Mouse (Mus musculus) G1E-ER4 (cell line): ENCODE measurements at regions not wholly inside any gene's neighbourhood (a gene's known extent, or its start where the extent isn't known, plus 50 kb on each side); places are given as distances from the start of the nearest gene placed in this dataset.

Experiments
- GATA1 ChIP-seq: IDR thresholded peaks from one replicate; pipeline ENCODE4 v1.8.0; 2012; ENCODE audit warnings: low read length, inconsistent platforms

DNA sequence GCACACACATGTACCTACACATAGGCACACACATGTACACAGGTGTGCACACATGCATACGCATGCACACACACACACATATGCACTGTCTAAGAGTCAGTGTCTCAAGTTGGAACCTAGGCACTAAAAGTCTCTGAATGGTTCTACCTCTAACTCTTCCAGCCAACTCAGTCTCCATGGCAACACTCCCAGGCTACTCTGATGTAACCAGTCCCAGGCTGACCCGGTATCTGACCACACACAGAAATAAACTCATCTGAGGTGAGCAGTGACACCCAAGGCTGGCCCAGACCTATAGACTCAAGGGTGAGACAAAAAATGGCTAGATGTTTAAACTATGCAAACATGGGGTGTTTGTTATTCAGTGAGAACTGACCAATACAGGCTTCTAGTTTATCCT is 262.1 kb downstream of the Setd4 start:
- TF ChIP-seq GATA1: no peak

DNA sequence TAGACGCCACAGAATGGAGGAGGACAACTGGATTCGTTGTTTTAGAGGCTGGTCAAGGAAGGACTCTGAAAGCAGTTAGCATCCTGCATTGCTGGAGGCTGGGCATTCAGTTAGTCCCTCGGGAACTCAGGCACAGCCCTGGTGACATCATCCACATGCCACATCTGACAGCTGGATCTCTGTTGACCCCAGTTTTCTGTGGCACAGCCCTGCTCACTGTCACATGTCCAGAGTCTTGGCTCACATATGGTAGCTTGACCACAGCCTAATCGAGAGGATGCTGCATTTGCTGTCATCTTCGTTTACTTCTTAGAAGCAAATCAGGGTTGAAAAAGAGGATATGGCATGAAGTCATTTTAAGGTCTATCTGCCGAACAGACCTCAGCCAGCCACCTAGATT is 265.1 kb downstream of the Setd4 start:
- TF ChIP-seq GATA1: no peak

DNA sequence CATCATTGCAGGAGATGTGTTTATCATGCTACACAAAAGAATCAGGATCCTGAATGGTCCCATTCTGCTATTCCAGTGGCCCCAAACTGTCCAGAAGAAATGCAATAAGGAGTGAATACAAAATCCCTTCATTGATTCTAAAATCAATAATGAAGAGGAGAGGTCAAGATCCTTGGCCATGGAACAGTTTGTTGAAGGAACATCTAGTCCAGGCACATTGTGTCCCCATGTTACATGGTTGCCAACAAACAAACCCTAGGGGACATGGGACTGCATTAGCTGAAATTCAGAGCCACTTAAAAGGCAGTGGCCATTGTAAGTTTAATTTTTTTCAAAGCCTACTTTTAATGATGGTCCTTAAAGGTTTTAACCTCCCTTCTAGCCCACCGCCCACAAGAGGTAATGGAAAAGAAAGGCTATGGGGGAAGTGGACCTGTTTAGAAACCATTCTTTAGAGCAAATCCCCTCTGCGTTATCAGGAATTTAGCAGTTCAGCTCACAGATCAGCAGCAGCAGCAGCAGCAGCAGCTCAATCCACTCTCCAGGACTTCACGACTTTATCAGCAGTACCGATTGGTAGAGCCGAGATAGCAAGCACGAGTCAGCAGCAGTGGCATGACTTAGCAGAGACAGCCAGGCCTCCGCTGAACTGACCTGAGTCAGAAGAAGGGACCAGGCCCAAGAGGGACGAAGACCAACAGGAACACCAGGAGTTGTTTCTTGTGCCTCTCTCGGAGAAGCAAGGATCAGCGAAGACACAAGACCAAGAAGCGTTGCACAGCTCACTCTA is 268.3 kb downstream of the Setd4 start:
- no peak for TF ChIP-seq GATA1

DNA sequence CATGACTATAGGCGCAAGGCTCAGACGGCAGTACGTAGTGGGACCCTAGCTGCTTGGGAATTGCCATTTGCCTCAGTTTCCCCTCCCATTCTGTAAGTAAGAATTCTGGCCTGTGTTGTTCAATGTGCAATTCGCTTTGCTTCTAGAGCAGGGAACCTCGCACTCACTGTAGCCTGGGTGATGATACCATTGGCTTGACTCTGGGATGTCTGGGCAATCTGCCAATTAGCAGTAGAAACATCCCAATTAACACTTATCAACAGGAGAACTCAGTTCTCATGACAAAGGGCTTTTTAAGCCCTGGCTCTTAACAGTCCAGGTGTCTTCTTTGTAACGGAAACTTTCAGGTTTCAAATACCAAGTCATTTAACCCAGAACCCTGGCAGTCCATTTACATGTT is 270.2 kb downstream of the Setd4 start:
- no peak for TF ChIP-seq GATA1

DNA sequence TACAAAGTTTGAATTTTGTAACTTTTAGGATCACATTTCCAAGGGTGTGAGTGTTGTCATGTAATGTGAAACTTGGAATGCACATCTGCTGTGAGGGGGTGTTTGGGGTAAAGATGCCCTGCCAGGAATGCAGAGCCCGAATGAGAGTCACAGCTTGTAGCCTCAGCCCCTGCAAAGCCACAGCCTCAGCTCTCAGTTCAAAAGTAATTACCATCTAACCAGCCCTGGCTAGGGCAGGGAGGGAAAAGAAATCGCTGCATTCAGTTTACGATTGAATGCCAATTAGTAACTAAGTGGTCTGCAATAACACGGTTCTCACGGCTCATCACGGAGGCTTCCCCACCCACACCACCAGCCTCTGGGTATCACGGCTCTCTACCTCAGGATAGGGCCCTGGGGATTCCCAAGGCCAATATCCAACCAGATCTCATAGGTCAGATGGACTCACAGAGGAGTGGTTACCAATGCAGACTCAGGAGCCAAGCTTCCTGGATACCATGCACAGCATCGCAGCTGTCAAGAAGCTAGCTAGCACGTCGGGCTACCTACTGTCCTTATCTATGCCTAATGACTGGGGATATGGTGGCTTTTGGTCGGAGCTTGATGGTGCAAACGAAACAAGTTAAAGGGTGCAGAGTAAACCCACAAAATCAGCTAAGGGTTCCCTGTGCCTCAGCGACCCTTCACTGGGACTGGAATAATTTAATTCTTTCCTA is 275.0 kb downstream of the Setd4 start:
- TF ChIP-seq GATA1: no peak

DNA sequence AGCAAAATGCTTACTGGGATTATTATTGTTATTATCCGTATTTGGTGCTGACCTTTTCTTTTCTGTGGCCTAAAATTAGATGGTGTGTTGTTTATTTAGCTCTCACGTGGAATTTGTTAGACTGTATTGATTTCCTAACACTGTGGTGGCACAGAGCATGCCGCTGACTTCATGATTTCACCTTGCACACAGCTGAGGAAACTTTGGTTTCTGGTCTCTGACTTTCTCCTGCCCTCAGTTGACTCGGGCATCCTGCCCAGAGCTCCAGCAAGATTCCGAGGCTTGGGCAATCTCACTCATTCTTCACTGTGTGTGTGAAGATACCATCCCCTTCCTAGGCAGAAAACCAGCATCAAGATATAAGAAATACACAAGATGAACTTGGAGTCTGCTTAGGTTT is 279.0 kb downstream of the Setd4 start:
- no peak for TF ChIP-seq GATA1

DNA sequence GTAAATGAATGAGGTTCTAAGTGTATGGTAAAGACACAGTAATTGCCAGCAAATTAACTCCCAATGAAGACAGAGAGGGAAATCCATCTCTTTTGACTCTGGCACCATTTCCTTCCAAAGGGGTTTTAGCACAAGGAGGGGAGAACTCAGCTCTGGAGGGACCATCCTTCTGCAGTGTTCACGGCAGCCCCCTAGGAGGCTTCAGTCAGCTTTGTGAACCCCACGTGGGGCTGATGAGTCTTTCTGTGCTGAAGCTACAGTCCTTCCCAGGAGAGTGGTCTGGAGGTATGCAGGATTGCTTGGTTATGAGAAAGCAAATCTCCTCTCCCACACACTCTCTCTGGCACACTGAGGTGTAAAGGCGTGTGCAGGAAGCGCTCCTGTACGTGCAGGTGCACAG is 280.7 kb downstream of the Setd4 start:
- no peak for TF ChIP-seq GATA1

DNA sequence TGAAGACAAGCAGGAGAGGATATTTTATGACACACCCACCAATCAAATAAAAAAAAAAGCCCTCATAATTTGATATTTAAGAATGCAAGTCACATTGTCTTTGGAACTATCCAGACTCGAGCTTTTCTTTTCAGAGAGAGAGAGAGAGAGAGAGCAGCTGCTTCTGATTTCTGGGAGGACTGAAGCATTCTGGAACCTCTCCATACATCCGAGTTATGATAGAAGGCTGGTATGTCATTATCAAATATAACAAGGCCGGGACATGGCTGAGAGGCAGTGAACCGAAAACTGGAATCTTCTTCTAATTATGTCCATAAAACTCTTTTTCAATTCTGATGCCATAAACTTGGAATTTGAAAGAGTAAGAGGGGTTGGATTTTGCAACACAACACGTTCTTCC is 284.3 kb downstream of the Setd4 start:
- TF ChIP-seq GATA1: no peak

DNA sequence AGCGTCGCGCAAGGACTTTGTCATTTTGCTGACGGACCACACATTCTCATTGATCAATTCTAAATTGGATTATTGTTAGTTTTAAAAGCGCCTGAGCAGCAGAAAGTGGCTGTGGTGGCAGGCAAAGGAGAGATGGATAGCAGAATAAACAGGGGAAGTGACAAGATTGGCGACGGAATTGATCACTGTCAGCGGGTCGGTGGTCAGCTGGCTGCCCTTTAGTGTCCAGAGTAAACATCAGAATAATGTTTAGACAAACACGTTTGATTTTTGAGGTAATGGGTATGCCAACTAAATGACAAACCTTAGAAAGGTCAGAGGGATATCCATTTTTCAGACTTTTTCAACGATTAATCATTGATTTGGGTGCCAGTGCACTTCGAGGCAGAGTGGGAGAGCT is 292.2 kb downstream of the Setd4 start:
- TF ChIP-seq GATA1: no peak

DNA sequence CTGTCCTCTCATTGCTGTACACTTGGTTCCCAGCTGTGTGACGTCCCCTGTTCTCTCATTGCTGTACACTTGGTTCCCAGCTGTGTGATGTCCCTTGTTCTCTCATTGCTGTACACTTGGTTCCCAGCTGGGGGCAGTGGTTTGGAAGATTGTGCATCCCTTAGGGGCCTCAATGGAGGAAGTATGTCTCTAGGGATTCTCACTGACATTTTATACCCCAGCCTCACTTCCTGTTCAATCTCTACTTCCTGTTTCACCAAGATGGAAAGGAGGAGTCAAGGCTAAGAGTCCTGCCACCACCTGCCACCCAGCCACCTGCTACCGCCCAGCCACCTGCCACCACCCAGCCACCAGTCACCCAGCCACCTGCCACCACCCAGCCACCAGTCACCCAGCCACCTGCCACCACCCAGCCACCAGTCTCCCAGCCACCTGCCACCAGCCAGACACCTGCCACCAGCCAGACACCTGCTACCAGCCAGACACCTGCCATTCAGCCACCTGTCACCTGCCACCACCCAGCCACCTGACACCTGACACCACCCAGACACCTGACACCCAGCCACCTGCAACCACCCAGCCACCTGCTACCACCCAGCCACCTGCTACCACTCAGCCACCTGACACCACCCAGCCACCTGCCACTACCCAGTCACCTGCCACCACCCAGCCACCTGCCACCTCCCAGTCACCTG is 295.1 kb downstream of the Setd4 start:
- TF ChIP-seq GATA1: no peak

DNA sequence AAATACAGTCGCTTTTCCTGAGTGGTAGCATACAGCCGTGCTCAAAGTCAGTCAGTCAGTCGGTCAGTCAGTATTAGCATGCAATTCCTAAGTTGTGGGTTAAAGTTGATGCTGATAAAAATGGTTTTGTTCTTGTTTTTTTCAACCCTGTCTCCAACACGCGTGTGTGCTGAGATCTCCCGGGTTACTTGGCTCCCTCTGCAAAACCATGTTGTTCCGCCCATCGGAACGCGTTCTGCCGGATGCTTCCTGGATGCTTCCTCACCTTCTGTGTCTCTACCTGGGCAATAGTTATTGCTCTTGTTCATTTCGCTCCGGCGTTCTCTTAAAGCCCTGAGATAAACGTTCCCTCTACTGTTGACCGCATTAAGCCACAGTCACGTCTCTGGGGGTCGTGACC is 296.9 kb downstream of the Setd4 start:
- TF ChIP-seq GATA1: no peak

DNA sequence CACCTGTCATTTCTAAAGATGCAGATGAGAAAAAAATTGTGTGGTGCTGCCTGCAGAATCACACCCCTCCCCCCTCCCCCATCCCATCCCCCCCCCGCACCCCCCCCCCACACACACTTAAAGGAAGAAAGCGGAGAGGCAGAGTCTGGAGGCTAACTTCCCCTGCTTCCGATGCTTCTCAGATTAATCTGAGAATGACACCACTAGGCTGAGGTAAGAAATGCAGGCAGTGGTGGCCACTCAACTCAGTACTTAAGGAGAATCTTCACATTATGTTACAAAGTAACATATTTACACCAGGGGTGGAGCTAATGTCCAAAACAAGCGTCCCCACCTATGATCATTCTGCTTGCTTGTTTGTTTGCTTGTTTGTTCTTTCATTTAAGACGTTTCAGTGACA is 309.4 kb downstream of the Setd4 start:
- TF ChIP-seq GATA1: no peak

DNA sequence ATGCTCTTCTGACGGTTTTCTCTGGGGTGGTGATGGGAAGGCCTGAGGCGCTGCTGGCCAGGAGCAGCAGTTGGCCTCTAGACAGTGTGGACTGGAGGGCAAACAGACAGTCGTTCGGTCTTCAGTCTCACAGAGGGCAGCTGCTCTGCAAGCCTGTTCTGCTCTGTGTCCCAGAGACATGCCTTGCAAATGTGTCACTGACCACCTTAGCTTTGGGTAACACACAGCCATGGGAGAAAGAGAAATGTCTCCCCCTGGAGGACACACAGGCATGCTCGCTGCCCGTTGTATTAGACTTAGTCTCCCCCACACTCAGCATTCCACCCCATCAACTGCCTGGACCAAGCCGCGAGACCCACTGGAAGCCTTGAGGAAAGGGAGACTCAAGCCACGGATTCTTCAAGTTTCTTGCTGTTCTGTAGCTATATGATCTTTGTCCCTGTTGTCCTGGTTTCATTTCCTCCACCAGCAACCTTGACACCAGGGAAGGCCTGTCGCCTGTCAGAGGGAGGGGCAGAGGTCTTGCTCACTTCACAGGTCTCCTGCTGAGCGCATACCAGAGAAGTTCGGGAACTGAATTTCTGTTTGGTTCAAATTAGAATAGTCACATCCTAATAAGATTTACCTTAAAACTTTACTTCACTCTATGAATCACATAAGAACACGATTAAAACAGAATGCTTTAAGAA is 310.8 kb downstream of the Setd4 start:
- TF ChIP-seq GATA1: no peak

DNA sequence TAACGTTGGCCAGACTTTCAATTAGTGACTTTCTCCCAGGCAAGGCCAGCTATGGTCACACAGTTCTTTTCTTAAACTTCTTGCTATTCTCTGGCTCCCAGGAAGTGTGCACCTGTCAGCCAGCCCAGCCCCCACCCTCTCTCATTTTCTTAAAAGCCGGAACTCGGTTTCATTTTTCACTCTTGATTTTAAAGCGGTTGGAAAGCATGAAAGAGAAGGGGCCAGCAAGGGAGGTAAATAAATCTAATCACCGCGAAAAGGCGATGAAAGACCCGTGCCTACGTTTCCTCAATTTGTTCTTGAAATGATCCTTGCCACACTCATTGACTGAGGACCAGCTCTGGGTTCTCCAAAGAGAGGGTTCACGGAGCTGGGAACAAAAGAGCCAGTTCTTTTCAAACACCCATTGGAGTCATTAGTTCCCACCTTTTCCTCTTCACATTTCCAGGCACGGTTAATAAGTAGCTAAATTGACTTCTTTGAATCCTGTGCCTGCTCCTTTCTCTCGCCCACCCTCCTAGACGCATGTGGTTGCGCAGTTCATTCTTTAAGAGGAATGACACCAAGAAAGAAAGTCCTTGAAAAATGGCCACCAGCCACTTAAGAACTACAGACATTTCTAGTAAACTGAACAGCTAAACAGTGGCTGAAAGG is 311.6 kb downstream of the Setd4 start:
- no peak for TF ChIP-seq GATA1

DNA sequence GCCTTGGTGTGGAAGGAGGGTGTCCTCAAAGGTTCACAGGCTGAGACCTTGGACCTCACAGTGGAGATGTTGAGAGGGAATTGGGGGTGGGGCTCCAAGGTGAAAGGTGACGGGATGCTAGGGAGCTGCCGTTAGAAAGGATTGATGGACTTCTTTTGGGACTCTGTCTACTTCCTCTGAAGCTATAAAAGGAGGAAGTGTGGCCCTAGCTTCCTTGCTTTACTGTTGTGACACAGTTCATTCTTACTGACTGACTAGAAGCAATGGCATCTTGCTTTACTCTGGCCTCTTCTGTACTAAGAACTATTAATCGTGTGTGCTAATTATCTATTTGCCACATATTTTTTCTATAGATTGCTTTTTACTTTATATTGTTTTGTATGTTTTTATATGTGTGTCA is 315.8 kb downstream of the Setd4 start:
- TF ChIP-seq GATA1: no peak
